Mouse (Mus musculus): ENCODE measurements at regions not wholly inside any gene's neighbourhood (a gene's known extent, or its start where the extent isn't known, plus 50 kb on each side); places are given as distances from the start of the nearest gene placed in this dataset.

DNA sequence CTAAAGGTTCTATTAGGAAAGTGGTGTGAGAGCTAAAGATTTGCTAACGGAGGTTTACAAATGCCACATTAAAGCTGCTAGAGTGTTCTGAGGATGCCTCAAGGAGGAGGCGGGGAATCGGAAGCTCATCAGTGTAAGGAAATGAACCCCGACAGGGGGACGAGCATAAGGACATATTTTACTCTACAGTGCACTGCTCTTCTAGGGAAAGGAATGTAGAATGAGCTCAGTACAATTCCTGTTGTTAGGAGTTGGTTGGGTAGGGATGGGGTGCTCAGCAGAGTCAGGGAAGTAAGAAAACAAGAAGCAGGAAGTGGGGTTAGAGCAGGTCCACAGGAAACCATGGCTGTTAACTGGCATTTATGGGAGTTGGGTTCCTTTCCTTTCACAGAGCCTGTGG is 54.6 kb downstream of the Mex3b start:
- ATAC-seq (no peak), DNase-seq (no peak)
- no peak overlapping the region for H3K4me2 ChIP-seq (ENCODE audit: low read depth, low read length)
- H3K4me1 ChIP-seq (ENCODE audit: insufficient read depth) = no peaks in the 10 kb centered on the region
- no peaks in the 10 kb centered on the region for H3K36me3 ChIP-seq (replicated peaks; ENCODE audit: insufficient read depth, low read length)
- H3K27me3 ChIP-seq (ENCODE audit: insufficient read depth, low read length) = no peaks in the 10 kb centered on the region
- no peak overlapping the region for H3K9ac ChIP-seq (replicated peaks)
- H3K9me3 ChIP-seq (ENCODE audit: low read length) = no peaks in the 10 kb centered on the region
- H3K4me3 ChIP-seq (ENCODE audit: low read depth, low read length) = no peak overlapping the region
- no peak overlapping the region for H3K27ac ChIP-seq (ENCODE audit: low read depth)
- TF ChIP-seq EP300 (IDR thresholded peaks at IDR 0.05; ENCODE audit: low read depth) (no peak), CTCF (IDR thresholded peaks at IDR 0.05; ENCODE audit: low read depth) (no peak)
- WGBS (ENCODE audit: insufficient replicate concordance) = 70% methylated on average over 5 of the region's 5 CpGs

DNA sequence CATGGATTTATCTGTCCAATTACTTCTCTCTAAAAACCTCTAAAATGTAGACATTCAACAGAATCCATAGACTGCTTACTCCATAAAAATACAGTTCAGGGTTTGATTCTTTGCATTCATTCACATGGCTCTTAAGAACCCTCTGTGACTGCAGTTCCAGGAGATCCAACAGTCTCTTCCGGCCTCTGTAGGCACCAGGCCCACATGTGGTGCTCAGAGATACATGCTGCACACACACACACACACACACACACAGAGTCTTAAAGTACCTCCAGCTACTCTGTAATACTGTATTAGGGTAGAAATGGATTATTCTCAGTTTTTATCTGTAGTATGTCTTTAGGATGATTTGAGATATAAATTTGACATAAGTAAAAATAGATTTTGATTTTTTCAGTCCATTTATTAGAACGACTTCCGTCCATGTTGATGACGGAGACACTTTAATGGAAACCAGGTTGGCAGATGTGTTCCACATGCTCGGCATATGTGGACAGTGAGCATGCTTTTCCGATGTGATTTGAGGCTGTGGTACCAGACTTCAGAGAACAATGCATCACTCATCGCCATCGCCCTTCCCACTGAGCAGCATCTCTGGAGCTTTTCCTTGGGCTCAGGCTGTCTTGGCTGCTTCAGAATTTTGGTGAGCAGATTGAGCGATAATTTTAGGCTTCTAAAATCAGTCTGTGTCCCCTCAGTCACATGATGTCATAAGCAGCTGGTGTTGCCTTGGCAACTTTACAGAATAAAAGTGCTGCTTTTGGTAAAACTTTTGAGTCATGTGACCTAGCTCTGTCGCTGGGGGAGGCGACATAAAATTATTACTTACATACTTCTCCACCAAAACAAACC is 56.3 kb downstream of the Mex3b start:
- no peak overlapping the region for H3K9ac ChIP-seq (replicated peaks)
- H3K4me2 ChIP-seq (ENCODE audit: low read depth, low read length) = no peak overlapping the region
- WGBS (ENCODE audit: insufficient replicate concordance) = 73% methylated on average over 11 of the region's 11 CpGs
- DNase-seq = no peak
- H3K27ac ChIP-seq (ENCODE audit: low read depth) = no peak overlapping the region
- H3K36me3 ChIP-seq (replicated peaks; ENCODE audit: insufficient read depth, low read length) = no peaks in the 10 kb centered on the region
- H3K27me3 ChIP-seq (ENCODE audit: insufficient read depth, low read length) = no peaks in the 10 kb centered on the region
- no peak for ATAC-seq
- TF ChIP-seq CTCF (IDR thresholded peaks at IDR 0.05; ENCODE audit: low read depth) (no peak), EP300 (IDR thresholded peaks at IDR 0.05; ENCODE audit: low read depth) (no peak)
- H3K4me3 ChIP-seq (ENCODE audit: low read depth, low read length) = no peak overlapping the region
- no peaks in the 10 kb centered on the region for H3K4me1 ChIP-seq (ENCODE audit: insufficient read depth)
- no peaks in the 10 kb centered on the region for H3K9me3 ChIP-seq (ENCODE audit: low read length)

DNA sequence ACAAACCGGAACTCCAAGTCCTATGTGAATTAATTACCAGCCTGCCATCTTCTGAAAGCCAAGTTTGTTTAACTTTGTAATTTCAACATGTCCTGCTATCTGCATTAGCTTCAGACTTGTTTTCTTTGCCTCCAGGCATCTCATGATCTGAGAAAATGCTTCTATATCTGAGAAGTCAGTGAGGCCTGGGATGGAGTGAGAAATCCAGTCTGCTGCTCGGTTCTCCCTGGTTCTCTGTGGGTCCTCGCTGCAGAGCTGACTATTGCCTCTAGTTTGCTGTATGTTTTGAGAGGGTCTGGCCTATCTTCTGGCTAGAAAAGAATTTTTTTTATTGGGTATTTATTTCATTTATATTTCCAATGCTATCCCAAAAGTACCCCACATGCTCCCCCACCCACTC is 57.0 kb downstream of the Mex3b start:
- H3K36me3 ChIP-seq (replicated peaks; ENCODE audit: insufficient read depth, low read length) = no peaks in the 10 kb centered on the region
- DNase-seq (no peak), ATAC-seq (no peak)
- no peak overlapping the region for H3K27ac ChIP-seq (ENCODE audit: low read depth)
- H3K9ac ChIP-seq (replicated peaks) = no peak overlapping the region
- WGBS (ENCODE audit: insufficient replicate concordance) = 71% methylated on average over 3 of the region's 3 CpGs
- no peak overlapping the region for H3K4me2 ChIP-seq (ENCODE audit: low read depth, low read length)
- H3K9me3 ChIP-seq (ENCODE audit: low read length) = no peaks in the 10 kb centered on the region
- TF ChIP-seq EP300 (IDR thresholded peaks at IDR 0.05; ENCODE audit: low read depth) (no peak), CTCF (IDR thresholded peaks at IDR 0.05; ENCODE audit: low read depth) (no peak)
- no peaks in the 10 kb centered on the region for H3K27me3 ChIP-seq (ENCODE audit: insufficient read depth, low read length)
- no peaks in the 10 kb centered on the region for H3K4me1 ChIP-seq (ENCODE audit: insufficient read depth)
- H3K4me3 ChIP-seq (ENCODE audit: low read depth, low read length) = no peak overlapping the region

DNA sequence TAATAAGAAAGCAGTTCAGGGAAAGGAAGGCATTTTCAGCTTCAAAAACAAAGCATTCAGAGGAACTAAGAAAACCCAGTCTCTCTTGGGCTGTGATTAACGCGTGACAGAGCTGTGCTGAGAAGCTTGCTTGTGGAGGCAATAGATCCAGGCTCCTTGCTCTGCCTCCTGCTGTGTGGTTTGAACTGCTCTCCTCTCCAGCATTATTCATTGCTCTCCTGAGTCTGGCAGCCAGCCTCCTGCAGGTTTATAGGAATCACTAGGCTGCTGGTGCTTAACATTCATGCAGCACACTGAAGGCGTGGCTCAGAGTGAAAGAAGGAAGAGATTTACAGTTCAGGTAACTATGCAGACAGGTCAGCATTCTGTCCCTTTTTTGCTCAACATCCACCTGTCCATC is 71.2 kb downstream of the Mex3b start:
- H3K4me2 ChIP-seq (ENCODE audit: low read depth, low read length) = no peak overlapping the region
- no peak for TF ChIP-seq EP300 (IDR thresholded peaks at IDR 0.05; ENCODE audit: low read depth)
- DNase-seq = no peak

DNA sequence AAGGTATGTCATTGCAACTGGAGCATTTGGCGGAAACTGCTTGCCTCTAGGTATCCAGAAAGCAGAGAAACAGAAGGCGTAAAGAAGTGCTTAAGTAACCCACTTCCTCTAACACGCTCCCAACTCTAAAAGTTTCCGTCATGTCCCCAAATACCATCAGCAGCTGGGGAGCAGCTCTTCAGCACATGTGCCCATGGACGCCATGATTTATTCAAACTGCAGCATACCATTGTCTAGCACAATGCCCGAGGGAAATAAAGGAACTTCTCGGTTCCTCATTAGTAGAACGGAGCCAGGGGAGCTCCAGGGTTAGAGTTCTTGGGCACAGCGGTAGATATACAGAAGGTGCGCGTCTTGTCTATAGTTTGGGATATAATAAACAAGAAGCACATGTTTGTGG is 72.4 kb downstream of the Mex3b start:
- Histone ChIP-seq H3K9me3 (ENCODE audit: low read length) (no peaks in the 10 kb centered on the region; the same call in 1 of the 2 replicates), H3K36me3 (replicated peaks; ENCODE audit: insufficient read depth, low read length) (no peaks in the 10 kb centered on the region), H3K4me3 (ENCODE audit: low read depth, low read length) (no peak overlapping the region), H3K4me1 (ENCODE audit: insufficient read depth) (no peaks in the 10 kb centered on the region), H3K4me2 (ENCODE audit: low read depth, low read length) (no peak overlapping the region), H3K9ac (replicated peaks) (no peak overlapping the region), H3K27ac (ENCODE audit: low read depth) (no peak overlapping the region), H3K27me3 (ENCODE audit: insufficient read depth, low read length) (no peaks in the 10 kb centered on the region)
- WGBS (ENCODE audit: insufficient replicate concordance) = 72% methylated on average over 11 of the region's 11 CpGs
- no peak for ATAC-seq
- DNase-seq = no peak
- TF ChIP-seq CTCF (IDR thresholded peaks at IDR 0.05; ENCODE audit: low read depth) (no peak), EP300 (IDR thresholded peaks at IDR 0.05; ENCODE audit: low read depth) (no peak)

More for the DNA sequence above, 71.2 kb downstream of the Mex3b start:
- no peaks in the 10 kb centered on the region for H3K4me1 ChIP-seq (ENCODE audit: insufficient read depth)
- 52% methylated on average over 3 of the region's 3 CpGs for WGBS (ENCODE audit: insufficient replicate concordance)
- H3K36me3 ChIP-seq (replicated peaks; ENCODE audit: insufficient read depth, low read length) = no peaks in the 10 kb centered on the region
- no peaks in the 10 kb centered on the region for H3K27me3 ChIP-seq (ENCODE audit: insufficient read depth, low read length)
- no peak overlapping the region for H3K27ac ChIP-seq (ENCODE audit: low read depth)
- no peak overlapping the region for H3K4me3 ChIP-seq (ENCODE audit: low read depth, low read length)
- no peak for ATAC-seq
- no peaks in the 10 kb centered on the region; the same call in 1 of the 2 replicates for H3K9me3 ChIP-seq (ENCODE audit: low read length)
- H3K9ac ChIP-seq (replicated peaks) = no peak overlapping the region

DNA sequence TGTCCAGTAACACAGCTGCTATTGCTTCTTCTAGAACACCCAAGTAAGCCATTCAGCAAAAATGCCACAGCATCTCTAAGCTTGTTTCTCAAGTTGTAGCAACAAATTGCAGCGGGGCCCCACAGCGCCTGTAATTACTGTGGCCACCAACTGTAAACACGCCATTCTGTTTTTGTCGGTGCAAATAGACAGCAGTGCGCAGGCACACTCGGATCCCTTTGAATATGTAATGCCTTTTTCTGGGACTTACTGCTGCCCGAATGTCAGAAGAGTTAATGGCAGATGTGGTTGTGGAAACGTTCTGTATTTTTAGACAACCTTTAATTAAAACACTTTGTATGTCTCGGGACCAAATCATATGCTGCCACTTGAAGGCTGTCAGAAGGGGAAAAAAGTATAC is 76.2 kb downstream of the Mex3b start:
- no peaks in the 10 kb centered on the region for H3K4me1 ChIP-seq (ENCODE audit: insufficient read depth)
- H3K9me3 ChIP-seq (ENCODE audit: low read length) = no peaks in the 10 kb centered on the region; the same call in 1 of the 2 replicates
- no peak overlapping the region for H3K4me3 ChIP-seq (ENCODE audit: low read depth, low read length)
- ATAC-seq (no peak), DNase-seq (no peak)
- no peaks in the 10 kb centered on the region for H3K36me3 ChIP-seq (replicated peaks; ENCODE audit: insufficient read depth, low read length)
- H3K9ac ChIP-seq (replicated peaks) = no peak overlapping the region
- H3K27me3 ChIP-seq (ENCODE audit: insufficient read depth, low read length) = no peaks in the 10 kb centered on the region
- TF ChIP-seq EP300 (IDR thresholded peaks at IDR 0.05; ENCODE audit: low read depth) = no peak
- TF ChIP-seq CTCF (IDR thresholded peaks at IDR 0.05; ENCODE audit: low read depth) = no peak
- no peak overlapping the region for H3K27ac ChIP-seq (ENCODE audit: low read depth)
- WGBS (ENCODE audit: insufficient replicate concordance) = 78% methylated on average over 9 of the region's 9 CpGs
- H3K4me2 ChIP-seq (ENCODE audit: low read depth, low read length) = no peak overlapping the region
